Mouse (Mus musculus) adipocyte (in vitro differentiated cells): ENCODE results near the gene Tifa.

ENCODE experiments used
- DNase-seq: peaks from one replicate; pipeline ENCODE4 v3.0.0-alpha.2; 2016; ENCODE audit warnings: low spot score

Gene Tifa

GRCm38 (mm10) chr3:127787032-127787431, 2.6 kb upstream of the Tifa start:
- DNase-seq: no peak

GRCm38 (mm10) chr3:127788038-127788437, 1.6 kb upstream of the Tifa start:
- no peak for DNase-seq

- DNase-seq: no peak
Measured at GRCm38 (mm10) chr3:127788919-127789318, 686 bp upstream of the Tifa start.

- DNase-seq: peak; percentile 55
Measured at GRCm38 (mm10) chr3:127790234-127791055, 840 bp downstream of the Tifa start.

GRCm38 (mm10) chr3:127791056-127791483, 1.5 kb downstream of the Tifa start:
- no peak for DNase-seq

GRCm38 (mm10) chr3:127791595-127792561, 2.3 kb downstream of the Tifa start:
- DNase-seq: no peak

GRCm38 (mm10) chr3:127793022-127793421, 3.4 kb downstream of the Tifa start:
- DNase-seq: no peak

- no peak for DNase-seq
Measured at GRCm38 (mm10) chr3:127795762-127796161, 6.2 kb downstream of the Tifa start.

GRCm38 (mm10) chr3:127796271-127796670, 6.7 kb downstream of the Tifa start:
- DNase-seq: no peak

- no peak for DNase-seq
Measured at GRCm38 (mm10) chr3:127801162-127801561, 11.6 kb downstream of the Tifa start.

GRCm38 (mm10) chr3:127802814-127803213, 13.2 kb downstream of the Tifa start:
- no peak for DNase-seq

GRCm38 (mm10) chr3:127804439-127804838, 14.8 kb downstream of the Tifa start:
- no peak for DNase-seq

- DNase-seq: no peak
Measured at GRCm38 (mm10) chr3:127805071-127805470, 15.5 kb downstream of the Tifa start.

GRCm38 (mm10) chr3:127805991-127806390, 16.4 kb downstream of the Tifa start:
- no peak for DNase-seq

- DNase-seq: no peak
Measured at GRCm38 (mm10) chr3:127807846-127808245, 18.2 kb downstream of the Tifa start.

GRCm38 (mm10) chr3:127809103-127809502, 19.5 kb downstream of the Tifa start:
- no peak for DNase-seq

GRCm38 (mm10) chr3:127817120-127817683, 27.6 kb downstream of the Tifa start:
- DNase-seq: no peak

- DNase-seq: no peak
Measured at GRCm38 (mm10) chr3:127818694-127819663, 29.4 kb downstream of the Tifa start.

GRCm38 (mm10) chr3:127820400-127820799, 30.8 kb downstream of the Tifa start:
- no peak for DNase-seq

GRCm38 (mm10) chr3:127821209-127821608, 31.6 kb downstream of the Tifa start:
- no peak for DNase-seq
